Mouse (Mus musculus) natural killer cell, adult 2 months (primary cell): Measurements from ENCODE around the gene Psg21.
"Not testable (repeated sequence)": the region's sequence is repeated elsewhere in the genome, so short reads cannot be mapped to it uniquely, and the experiment has no call there.

Experiments used
- DNase-seq, 2 experiments: peaks; one replicate each; pipeline ENCODE4 v3.0.0; 2022; ENCODE audit warnings: low spot score in 2 of 2

Psg21 gene

GRCm38 (mm10) chr7:18656625-18657024 is at the start of gene Psg21:
Gene Psg21, minus strand, starts transcription at chr7:18656725.
- not testable (repeated sequence) for DNase-seq

GRCm38 (mm10) chr7:18686085-18686484 is 29.6 kb upstream of the Psg21 start, which contains the start of gene Psg20:
Gene Psg20, minus strand, starts transcription at chr7:18686185.
- no peak for DNase-seq

GRCm38 (mm10) chr7:18685586-18685985 is 29.1 kb upstream of the Psg21 start:
- no peak for DNase-seq

- no peak for DNase-seq
Measured at GRCm38 (mm10) chr7:18679772-18680171, 23.2 kb upstream of the Psg21 start.

- not testable (repeated sequence) for DNase-seq
Measured at GRCm38 (mm10) chr7:18626921-18627320, 29.6 kb downstream of the Psg21 start.

- not testable (repeated sequence) for DNase-seq
Measured at GRCm38 (mm10) chr7:18616401-18616800, 40.1 kb downstream of the Psg21 start, which contains the start of gene Psg23. Gene Psg23, minus strand, starts transcription at chr7:18616501.
